Mouse (Mus musculus) CH12.LX (cell line): ENCODE measurements around the gene Nfix. TPM values are rescaled to one million over a fixed set of nuclear protein-coding genes. Genes with fewer than 3 reads are reported as not detected.
A peak's percentile ranks its signal among the peaks of the same experiment; 100 is the strongest.

Experiments used
- DNase-seq: peaks from one replicate; pipeline ENCODE4 v3.0.0-alpha.2; 2013; ENCODE audit errors: extremely low read depth
- H3K27ac ChIP-seq: 2 replicates; pipeline ENCODE4 v1.5.1; 2012; ENCODE audit warnings: low read depth, mild to moderate bottlenecking, control low read depth, moderate library complexity; ENCODE audit not compliant: insufficient read depth
- H3K27me3 ChIP-seq: replicated peaks from 2 replicates; pipeline ENCODE3; 2012; ENCODE audit warnings: inconsistent platforms
- H3K36me3 ChIP-seq, 2 experiments: replicated peaks in 1 of 2; 2 replicates each; pipeline versions ENCODE3 to v1.6.1; 2012; ENCODE audit warnings: inconsistent platforms in 1 of 2, low read length in 1 of 2, mild to moderate bottlenecking in 1 of 2, mixed read lengths in 1 of 2, moderate library complexity in 1 of 2; ENCODE audit not compliant: control insufficient read depth in 1 of 2, insufficient read depth in 1 of 2
- H3K4me1 ChIP-seq, 2 experiments: 2 replicates each; pipeline ENCODE4 v1.6.1; 2012; ENCODE audit warnings: inconsistent platforms in 1 of 2, moderate library complexity in 1 of 2; ENCODE audit not compliant: insufficient read depth in 2 of 2, control insufficient read depth in 1 of 2
- H3K4me2 ChIP-seq: 2 replicates; pipeline ENCODE4 v1.6.1; 2012; ENCODE audit warnings: low read depth, mild to moderate bottlenecking, control low read depth; ENCODE audit not compliant: poor library complexity, insufficient read depth, severe bottlenecking
- H3K4me3 ChIP-seq, 3 experiments: fragments of 150-350 bp in 1 of 3; sonication (generic) in 1 of 3; replicated peaks in 1 of 3; 2 replicates each; pipeline versions ENCODE3 to v1.5.1; 2011 to 2012; ENCODE audit warnings: low read depth in 2 of 3, low read length in 2 of 3, mild to moderate bottlenecking in 2 of 3, moderate library complexity in 2 of 3, control low read depth in 1 of 3, improper control_type of control experiment in 1 of 3, inconsistent platforms in 1 of 3, mixed read lengths in 1 of 3; ENCODE audit not compliant: poor library complexity in 1 of 3
- H3K79me2 ChIP-seq: replicated peaks from 2 replicates; pipeline ENCODE4 v1.6.1; 2012; ENCODE audit warnings: mild to moderate bottlenecking, moderate library complexity; ENCODE audit not compliant: control insufficient read depth, poor library complexity, insufficient read depth, severe bottlenecking; ENCODE audit errors: extremely low read depth
- H3K9ac ChIP-seq: 2 replicates; pipeline ENCODE4 v1.6.1; 2012; ENCODE audit warnings: low read depth, mild to moderate bottlenecking, control low read depth, moderate library complexity; ENCODE audit not compliant: insufficient read depth
- H3K9me3 ChIP-seq: replicated peaks from 2 replicates; pipeline ENCODE3; 2012; ENCODE audit warnings: low read length, inconsistent platforms, mixed read lengths
- ETS1 ChIP-seq: conservative IDR thresholded peaks from 2 replicates; pipeline ENCODE4 v1.6.1; 2012; ENCODE audit warnings: low read depth, mild to moderate bottlenecking, inconsistent platforms, low read length, improper control_type of control experiment, moderate library complexity
- GABPA ChIP-seq: IDR thresholded peaks from 2 replicates; pipeline ENCODE4 v1.6.1; 2012; ENCODE audit warnings: low read depth, low read length, improper control_type of control experiment, inconsistent platforms; ENCODE audit not compliant: insufficient replicate concordance
- JUN ChIP-seq: IDR thresholded peaks from 2 replicates; pipeline ENCODE4 v1.6.1; 2011; ENCODE audit warnings: low read depth, mild to moderate bottlenecking, low read length, improper control_type of control experiment, moderate library complexity; ENCODE audit not compliant: insufficient read depth
- JUND ChIP-seq: conservative IDR thresholded peaks from 2 replicates; pipeline ENCODE4 v1.6.1; 2011; ENCODE audit warnings: low read depth, low read length, improper control_type of control experiment
- KAT2A ChIP-seq: IDR thresholded peaks from 2 replicates; pipeline ENCODE4 v1.6.1; 2012; ENCODE audit warnings: low read length, improper control_type of control experiment, inconsistent platforms; ENCODE audit not compliant: insufficient replicate concordance
- MAX ChIP-seq: IDR thresholded peaks from 2 replicates; pipeline ENCODE4 v1.6.1; 2011; ENCODE audit warnings: low read length, improper control_type of control experiment
- MAZ ChIP-seq: IDR thresholded peaks from 2 replicates; pipeline ENCODE4 v1.6.1; 2012; ENCODE audit warnings: low read depth, mild to moderate bottlenecking, inconsistent platforms, low read length, improper control_type of control experiment, moderate library complexity
- MYC ChIP-seq: IDR thresholded peaks from 2 replicates; pipeline ENCODE4 v1.6.1; 2011; ENCODE audit warnings: low read depth, mild to moderate bottlenecking, improper control_type of control experiment, low read length
- NELFE ChIP-seq: IDR thresholded peaks from 2 replicates; pipeline ENCODE4 v1.6.1; 2011; ENCODE audit warnings: low read depth, low read length, improper control_type of control experiment
- RAD21 ChIP-seq: IDR thresholded peaks from 2 replicates; pipeline ENCODE4 v1.6.1; 2011; ENCODE audit warnings: low read depth, mild to moderate bottlenecking, low read length, improper control_type of control experiment, moderate library complexity
- SIN3A ChIP-seq: IDR thresholded peaks from 2 replicates; pipeline ENCODE4 v1.6.1; 2012; ENCODE audit warnings: low read length, improper control_type of control experiment, inconsistent platforms
- ZC3H11A ChIP-seq: IDR thresholded peaks from 2 replicates; pipeline ENCODE4 v1.6.1; 2012; ENCODE audit warnings: low read depth, mild to moderate bottlenecking, inconsistent platforms, low read length, improper control_type of control experiment
- ZKSCAN1 ChIP-seq: IDR thresholded peaks from 2 replicates; pipeline ENCODE4 v1.6.1; 2012; ENCODE audit warnings: low read depth, inconsistent platforms, low read length, improper control_type of control experiment, borderline replicate concordance
- dilution Hi-C: fragments of 300-500 bp; cut with MboI; formaldehyde crosslinking; loops from 2 replicates; pipeline ENCODE4 v1.14.3; 2020; ENCODE audit warnings: low sequenced_read_pairs; ENCODE audit not compliant: extremely low pct_unique_long_range_greater_than_20kb, extremely low pct_ligation_motif_present
- in situ Hi-C: fragments of 300-500 bp; cut with MboI; formaldehyde crosslinking; loops from 3 replicates; pipeline ENCODE4 v1.14.3; 2019; ENCODE audit warnings: low sequenced_read_pairs, low pct_ligation_motif_present, low pct_unique_long_range_greater_than_20kb, mixed read lengths
- polyA plus RNA-seq: library from polyadenylated mRNA; unstranded; fragments of >175 nt; gene quantifications from 2 replicates; pipeline ENCODE4 v1.2.1, GENCODE M21; 2012; ENCODE audit warnings: low read depth; ENCODE audit not compliant: insufficient read length
- total RNA-seq, 2 experiments: library from RNA; depleted of rRNA; stranded (reverse); fragments of 300-350 nt in 1 of 2; fragments of >200 nt in 1 of 2; gene quantifications; 2 replicates each; pipeline ENCODE4 v1.2.3; 2012 to 2014

The Nfix gene
- total and polyA plus RNA-seq, 3 experiments: 0.09 to 10.5 (median 1.1) TPM

GRCm38 (mm10) chr8:84806031-84806430 is 5.9 kb upstream of the Nfix start:
- Histone ChIP-seq H3K9me3 (peaks cover 9% of the 10 kb centered on the region), H3K27me3 (peaks cover 69% of the 10 kb centered on the region)
- TF ChIP-seq NELFE (no peak), JUND (no peak), ETS1 (no peak)

GRCm38 (mm10) chr8:84799136-84799931 is 810 bp downstream of the Nfix start:
- Histone ChIP-seq H3K4me1 (peaks cover 3 to 4% of the 10 kb centered on the region in 2 experiments), H3K9me3 (peaks cover 7% of the 10 kb centered on the region), H3K4me3 (peak overlapping the region in 2 of 3 experiments; percentile 34 to 40), H3K79me2 (no peaks in the 10 kb centered on the region), H3K27ac (no peak overlapping the region), H3K27me3 (peaks cover 85% of the 10 kb centered on the region), H3K36me3 (no peaks in the 10 kb centered on the region), H3K4me2 (peak overlapping the region; percentile 84), H3K9ac (peak overlapping the region; percentile 16; the same call in 1 of the 2 replicates)
- dilution Hi-C loops (no loop called here), in situ Hi-C loops (no loop called here)
- no peak for TF ChIP-seq MYC
- TF ChIP-seq KAT2A: no peak
- no peak for TF ChIP-seq ETS1
- TF ChIP-seq MAX: no peak
- TF ChIP-seq SIN3A: no peak
- no peak for TF ChIP-seq RAD21
- no peak for TF ChIP-seq GABPA
- no peak for TF ChIP-seq ZKSCAN1
- TF ChIP-seq JUN: no peak
- no peak for TF ChIP-seq ZC3H11A
- no peak for TF ChIP-seq MAZ
- DNase-seq: no peak

More at GRCm38 (mm10) chr8:84806031-84806430, 5.9 kb upstream of the Nfix start:
- no peak overlapping the region for H3K27ac ChIP-seq
- no peak overlapping the region for H3K4me2 ChIP-seq
- DNase-seq: no peak
- peaks cover 0 to 3% of the 10 kb centered on the region in 2 experiments; a peak in 2 of 4 replicates for H3K4me1 ChIP-seq
- dilution Hi-C loops (no loop called here), in situ Hi-C loops (loop anchor here (5.0 kb wide), 1 partner anchor 69 kb away; no protein-coding TSS in a partner anchor)
- H3K79me2 ChIP-seq: no peaks in the 10 kb centered on the region
- H3K36me3 ChIP-seq: no peaks in the 10 kb centered on the region
- H3K4me3 ChIP-seq: no peak overlapping the region
- no peak overlapping the region for H3K9ac ChIP-seq
